Comparison of ENCODE assay signal across 22 mouse cellular contexts in genomic region chr14:18342749-18343148, GRCm38 (mm10).
"Had no signal": no experiment of that assay in that cellular context is flagged by ENCODE, and none has a peak within 500 bp of the region (broad histone marks: within the 10 kb centered on the region; RNA-seq: fewer than 3 reads in every experiment).

No protein-coding gene starts in this region.

- H3K27me3 ChIP-seq: lung, embryonic 15.5 days; megakaryocyte, embryonic 14.5 days; midbrain, embryonic 12.5 days; midbrain, embryonic 15.5 days; neural tube, embryonic 13.5 days; neural tube, embryonic 15.5 days had no signal

- H3K4me3 ChIP-seq: lung, embryonic 15.5 days; megakaryocyte, embryonic 14.5 days; midbrain, embryonic 10.5 days; midbrain, embryonic 12.5 days; midbrain, embryonic 15.5 days; myocyte; neural tube, embryonic 13.5 days; neural tube, embryonic 15.5 days had no signal

- DNase-seq: liver, postnatal 0 days; lung, adult 2 months; lung, postnatal 14 days; lung, postnatal 36 days; retina, postnatal 1 day; right cerebral cortex, adult 18-20 months; right cerebral cortex, postnatal 25 days; right cerebral cortex, postnatal 4 days; spleen, adult 18-20 months; thymus, adult 18-20 months; thymus, postnatal 14 days; thymus, postnatal 36 days had no signal

- ATAC-seq: liver, postnatal 0 days; lung, postnatal 0 days; midbrain, embryonic 15.5 days had no signal

- H3K9ac ChIP-seq: liver, postnatal 0 days; lung, embryonic 15.5 days; midbrain, embryonic 12.5 days; midbrain, embryonic 15.5 days; neural tube, embryonic 13.5 days; neural tube, embryonic 15.5 days had no signal

- H3K27ac ChIP-seq: lung, embryonic 15.5 days; macrophage; midbrain, embryonic 10.5 days; midbrain, embryonic 12.5 days; midbrain, embryonic 15.5 days; neural tube, embryonic 13.5 days; neural tube, embryonic 15.5 days had no signal

- H3K9me3 ChIP-seq: lung, embryonic 15.5 days; midbrain, embryonic 10.5 days; midbrain, embryonic 12.5 days; midbrain, embryonic 15.5 days; neural tube, embryonic 13.5 days; neural tube, embryonic 15.5 days had no signal

- H3K4me2 ChIP-seq: lung, embryonic 15.5 days; midbrain, embryonic 12.5 days; midbrain, embryonic 15.5 days; neural tube, embryonic 13.5 days; neural tube, embryonic 15.5 days had no signal

- H3K36me3 ChIP-seq: lung, embryonic 15.5 days; midbrain, embryonic 10.5 days; midbrain, embryonic 12.5 days; midbrain, embryonic 15.5 days; neural tube, embryonic 13.5 days; neural tube, embryonic 15.5 days had no signal

- H3K4me1 ChIP-seq: lung, embryonic 15.5 days; midbrain, embryonic 12.5 days; midbrain, embryonic 15.5 days; neural tube, embryonic 13.5 days; neural tube, embryonic 15.5 days had no signal
